Comparison of ENCODE assay signal across 7 mouse cellular contexts in the genomic region with DNA sequence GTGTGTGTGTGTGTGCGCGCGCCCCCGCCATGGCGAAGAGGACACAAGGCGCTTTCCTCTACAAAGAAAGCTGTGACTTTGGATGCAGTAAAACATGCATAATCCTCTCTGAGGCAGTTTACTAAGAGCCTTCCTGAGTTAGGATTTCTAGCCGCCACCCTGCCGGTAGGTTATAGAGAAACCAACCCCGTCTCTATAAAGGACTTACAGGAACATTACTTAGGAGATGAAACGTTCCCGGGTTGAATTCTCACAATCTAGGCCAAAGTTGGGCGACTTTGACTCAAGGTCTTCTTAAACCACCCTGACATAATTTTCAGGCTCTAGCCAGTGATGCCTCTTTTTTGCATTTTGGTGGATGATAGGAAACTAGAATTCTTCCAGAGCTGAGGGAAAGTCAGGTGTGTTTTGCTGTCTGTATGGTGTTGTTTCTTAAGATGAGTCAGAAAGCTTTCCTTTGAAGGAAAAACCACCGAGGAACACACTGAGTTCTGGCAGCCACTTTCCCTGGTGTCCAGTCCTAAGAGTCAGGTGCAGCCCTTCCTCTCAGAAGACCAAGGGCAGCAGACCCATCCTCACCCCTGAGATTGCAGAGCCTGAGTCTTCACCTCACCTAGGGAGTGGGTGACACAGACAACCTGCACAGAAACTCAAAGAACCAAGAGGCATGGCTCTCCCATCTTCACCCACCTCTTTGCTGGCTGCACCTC. TPM values are rescaled to one million over a fixed set of nuclear protein-coding genes. Genes with fewer than 3 reads are reported as not detected.
DNase-seq lines count a peak whose midpoint lies in the region; ATAC-seq and TF ChIP-seq lines count a peak whose summit lies in the region.

No protein-coding gene starts in this region.

- H3K9me3 ChIP-seq in lung, postnatal 0 days (ENCODE audit: low read length) = no peaks in the 10 kb centered on the region
- H3K9me3 ChIP-seq in forebrain, embryonic 10.5 days = no peaks in the 10 kb centered on the region
- H3K9me3 ChIP-seq in limb, embryonic 12.5 days = no peaks in the 10 kb centered on the region
- H3K9me3 ChIP-seq in stomach, embryonic 14.5 days (ENCODE audit: control insufficient read depth, low read depth, low read length) = no peaks in the 10 kb centered on the region

- no peak for ATAC-seq in lung, postnatal 0 days
- ATAC-seq in limb, embryonic 12.5 days (ENCODE audit: insufficient number of reproducible peaks, insufficient read depth, low FRiP score, low TSS enrichment, low read depth) = no peak
- no peak for ATAC-seq in stomach, embryonic 14.5 days (ENCODE audit: insufficient number of reproducible peaks, insufficient read depth, low FRiP score, low read depth)

- H3K4me3 ChIP-seq in lung, postnatal 0 days (ENCODE audit: low read depth, low read length) = peak overlapping the region; percentile 82
- H3K4me3 ChIP-seq in forebrain, embryonic 10.5 days = peak overlapping the region; percentile 85
- peak overlapping the region; percentile 78 for H3K4me3 ChIP-seq in limb, embryonic 12.5 days (replicated peaks)
- peak overlapping the region; percentile 81 for H3K4me3 ChIP-seq in stomach, embryonic 14.5 days (ENCODE audit: low read depth, low read length)

- no peaks in the 10 kb centered on the region for H3K36me3 ChIP-seq in lung, postnatal 0 days (ENCODE audit: insufficient read depth, low read length)
- 0 out of 2 replicates have a peak, but pooled peaks cover 8% of the 10 kb centered on the region for H3K36me3 ChIP-seq in forebrain, embryonic 10.5 days (replicated peaks)
- H3K36me3 ChIP-seq in limb, embryonic 12.5 days = no peaks in the 10 kb centered on the region
- no peaks in the 10 kb centered on the region for H3K36me3 ChIP-seq in stomach, embryonic 14.5 days (ENCODE audit: control insufficient read depth, insufficient read depth, low read length)

- peak overlapping the region; percentile 99 for H3K4me2 ChIP-seq in lung, postnatal 0 days (replicated peaks; ENCODE audit: low read depth, low read length)
- H3K4me2 ChIP-seq in limb, embryonic 12.5 days = peak overlapping the region; percentile 98
- peak overlapping the region; percentile 97 for H3K4me2 ChIP-seq in stomach, embryonic 14.5 days (replicated peaks; ENCODE audit: low read depth, low read length)

- TF ChIP-seq CTCF in lung, postnatal 0 days (IDR thresholded peaks at IDR 0.05) = 0 out of 2 replicates have a peak, but pooled peaks have one; percentile 13

- peak overlapping the region; percentile 99 for H3K27ac ChIP-seq in lung, postnatal 0 days (ENCODE audit: low read length)
- peak overlapping the region; percentile 96 for H3K27ac ChIP-seq in forebrain, embryonic 10.5 days
- peak overlapping the region; percentile 94 for H3K27ac ChIP-seq in limb, embryonic 12.5 days
- H3K27ac ChIP-seq in stomach, embryonic 14.5 days (ENCODE audit: low read length) = peak overlapping the region; percentile 99

- no peak for TF ChIP-seq EP300 in lung, postnatal 0 days (IDR thresholded peaks at IDR 0.05)

- no peak overlapping the region for H3K9ac ChIP-seq in lung, postnatal 0 days (replicated peaks; ENCODE audit: low read depth)
- H3K9ac ChIP-seq in limb, embryonic 12.5 days (replicated peaks) = peak overlapping the region; percentile 91; the same call in 1 of the 2 replicates
- 0 out of 2 replicates have a peak overlapping the region, but pooled peaks have one; percentile 10 for H3K9ac ChIP-seq in stomach, embryonic 14.5 days (replicated peaks; ENCODE audit: low read depth, low read length)

- DNase-seq in lung, postnatal 0 days (ENCODE audit: low spot score) = no peak
- DNase-seq in lung, adult 18-20 months = no peak
- DNase-seq in forebrain, embryonic 10.5 days (ENCODE audit: extremely low spot score, low spot score) = no peak
- DNase-seq in adrenal gland, adult 2 months = no peak
- no peak for DNase-seq in left cerebral cortex, adult 11 months (ENCODE audit: low spot score)

- H3K27me3 ChIP-seq in lung, postnatal 0 days (replicated peaks; ENCODE audit: insufficient read depth, low read length) = no peaks in the 10 kb centered on the region
- no peaks in the 10 kb centered on the region for H3K27me3 ChIP-seq in forebrain, embryonic 10.5 days (ENCODE audit: poor library complexity, severe bottlenecking)
- H3K27me3 ChIP-seq in limb, embryonic 12.5 days = 0 out of 2 replicates have a peak, but pooled peaks cover 5% of the 10 kb centered on the region
- H3K27me3 ChIP-seq in stomach, embryonic 14.5 days (ENCODE audit: control insufficient read depth, insufficient read depth, low read length) = no peaks in the 10 kb centered on the region

- peaks cover 46% of the 10 kb centered on the region for H3K4me1 ChIP-seq in lung, postnatal 0 days (ENCODE audit: insufficient read depth, low read depth, low read length)
- H3K4me1 ChIP-seq in forebrain, embryonic 10.5 days = peaks cover 96% of the 10 kb centered on the region
- peaks cover 63% of the 10 kb centered on the region for H3K4me1 ChIP-seq in limb, embryonic 12.5 days (replicated peaks)
- H3K4me1 ChIP-seq in stomach, embryonic 14.5 days (ENCODE audit: control insufficient read depth, insufficient read depth, low read length) = peaks cover 59% of the 10 kb centered on the region

- 4% methylated on average over 10 of the region's 13 CpGs for WGBS in lung, postnatal 0 days
- WGBS in forebrain, embryonic 10.5 days = 6% methylated on average over 13 of the region's 13 CpGs
- WGBS in limb, embryonic 12.5 days = 3% methylated on average over 12 of the region's 13 CpGs
- 2% methylated on average over 13 of the region's 13 CpGs for WGBS in stomach, embryonic 14.5 days

RNA-seq across cellular contexts. Expression of a gene that starts 24.1 kb away (rescaled TPM):
- 5.9 and 6.7 TPM in 2 replicates for polyA plus RNA-seq in lung, postnatal 0 days (2015; fragmentation: Nextera tagmentation; extraction: Ambion mirVana)
- polyA plus RNA-seq in forebrain, embryonic 10.5 days (2016; fragmentation: Nextera tagmentation; extraction: Ambion mirVana) = 7.0 and 8.7 TPM in 2 replicates
- 7.0 and 8.6 TPM in 2 replicates for polyA plus RNA-seq in limb, embryonic 12.5 days (2016; fragmentation: Nextera tagmentation; extraction: Ambion mirVana)
- polyA plus RNA-seq in stomach, embryonic 14.5 days (2014; fragmentation: Nextera tagmentation; extraction: Ambion mirVana) = 10.2 and 10.6 TPM in 2 replicates
- 10 to 100 TPM; 17.0 to 22.7 TPM for total RNA-seq in adrenal gland, adult 2 months (2021)
- polyA plus RNA-seq in adrenal gland, adult 2 months (2012; rRNA removed) = 14.4 and 20.4 TPM in 2 replicates

RNA-seq across cellular contexts. Expression of a gene that starts 46.3 kb away (rescaled TPM):
- polyA plus RNA-seq in lung, postnatal 0 days (2015; fragmentation: Nextera tagmentation; extraction: Ambion mirVana) = 1.9 and 2.9 TPM in 2 replicates
- 1.3 and 1.8 TPM in 2 replicates for polyA plus RNA-seq in forebrain, embryonic 10.5 days (2016; fragmentation: Nextera tagmentation; extraction: Ambion mirVana)
- 1.2 and 1.3 TPM in 2 replicates for polyA plus RNA-seq in limb, embryonic 12.5 days (2016; fragmentation: Nextera tagmentation; extraction: Ambion mirVana)
- 0.45 and 0.90 TPM in 2 replicates for polyA plus RNA-seq in stomach, embryonic 14.5 days (2014; fragmentation: Nextera tagmentation; extraction: Ambion mirVana)
- total RNA-seq in adrenal gland, adult 2 months (2021) = under 1 TPM; 0.28 to 0.43 TPM
- polyA plus RNA-seq in adrenal gland, adult 2 months (2012; rRNA removed) = 0.15 TPM in 1 of 2 replicates, not detected in the other
